Mouse (Mus musculus): ENCODE measurements around the gene Acads. TPM values are rescaled to one million over a fixed set of nuclear protein-coding genes. Genes with fewer than 3 reads are reported as not detected.

The Acads gene
- polyA plus RNA-seq, 1 experiment from 2014 or later: 47.8 TPM

DNA sequence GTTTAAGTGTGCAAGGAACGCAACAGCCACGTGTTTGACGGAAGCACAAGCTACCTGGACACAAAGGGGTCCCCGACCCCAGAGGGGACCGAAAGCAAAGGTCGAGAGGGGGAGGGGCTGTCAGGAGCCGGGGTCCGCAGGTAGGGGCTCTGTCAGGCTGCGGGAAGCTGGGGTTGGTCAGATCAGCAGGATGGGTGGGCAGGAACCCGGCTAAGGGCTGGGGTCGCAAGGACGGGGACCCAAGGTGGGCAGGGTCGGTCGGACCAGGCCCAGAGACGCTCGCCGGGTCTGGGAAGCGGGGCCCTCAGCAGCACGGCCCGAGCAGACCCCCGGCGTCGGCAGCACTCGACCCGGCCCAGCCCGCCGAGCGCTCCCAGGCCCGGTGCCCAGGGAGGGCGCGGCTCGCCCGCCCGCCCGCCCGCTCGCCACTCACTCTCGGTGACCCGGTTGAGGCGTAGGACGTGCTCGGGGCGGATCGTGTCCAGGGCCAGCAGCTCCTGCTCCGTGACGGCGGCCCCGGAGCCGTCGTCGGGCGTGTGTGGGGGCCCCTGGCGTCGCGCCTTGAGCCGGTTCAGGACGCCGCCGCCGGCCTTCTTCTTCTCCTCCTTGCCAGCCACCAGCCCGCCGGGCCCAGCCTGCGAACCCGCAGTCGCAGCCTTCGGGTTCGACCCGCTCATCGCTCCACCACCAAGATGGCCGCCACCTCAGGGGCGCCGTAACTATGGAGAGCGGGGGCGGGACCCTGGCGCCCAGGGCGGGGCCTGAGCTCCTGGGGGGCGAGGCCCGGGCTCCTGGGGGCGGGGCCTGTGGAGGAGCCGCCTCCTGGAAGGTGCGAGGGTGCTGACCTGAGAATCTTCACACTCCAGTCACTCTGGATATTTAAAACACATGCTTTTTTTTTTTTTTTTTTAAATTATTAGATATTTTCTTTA is 15.4 kb upstream of the Acads start, which contains the start of gene Unc119b:
Gene Unc119b (minus strand): TSS at position 742 of the 932 bp plus-strand sequence.
- WGBS: under 1% methylated on average over 65 of the region's 81 CpGs
- Histone ChIP-seq H3K27me3 (no peaks in the 10 kb centered on the region), H3K9me3 (replicated peaks) (no peaks in the 10 kb centered on the region), H3K9ac (peak within 1 kb of the TSS; percentile 69), H3K4me2 (replicated peaks) (peak within 1 kb of the TSS; percentile 86), H3K27ac (replicated peaks) (no peak within 1 kb of the TSS), H3K4me1 (peaks cover 17% of the 10 kb centered on the region), H3K4me3 (replicated peaks) (peak within 1 kb of the TSS; percentile 78), H3K36me3 (peaks cover 8% of the 10 kb centered on the region)
- ATAC-seq (ENCODE audit: insufficient number of reproducible peaks, low FRiP score, low TSS enrichment, low read depth): peak; percentile 91

DNA sequence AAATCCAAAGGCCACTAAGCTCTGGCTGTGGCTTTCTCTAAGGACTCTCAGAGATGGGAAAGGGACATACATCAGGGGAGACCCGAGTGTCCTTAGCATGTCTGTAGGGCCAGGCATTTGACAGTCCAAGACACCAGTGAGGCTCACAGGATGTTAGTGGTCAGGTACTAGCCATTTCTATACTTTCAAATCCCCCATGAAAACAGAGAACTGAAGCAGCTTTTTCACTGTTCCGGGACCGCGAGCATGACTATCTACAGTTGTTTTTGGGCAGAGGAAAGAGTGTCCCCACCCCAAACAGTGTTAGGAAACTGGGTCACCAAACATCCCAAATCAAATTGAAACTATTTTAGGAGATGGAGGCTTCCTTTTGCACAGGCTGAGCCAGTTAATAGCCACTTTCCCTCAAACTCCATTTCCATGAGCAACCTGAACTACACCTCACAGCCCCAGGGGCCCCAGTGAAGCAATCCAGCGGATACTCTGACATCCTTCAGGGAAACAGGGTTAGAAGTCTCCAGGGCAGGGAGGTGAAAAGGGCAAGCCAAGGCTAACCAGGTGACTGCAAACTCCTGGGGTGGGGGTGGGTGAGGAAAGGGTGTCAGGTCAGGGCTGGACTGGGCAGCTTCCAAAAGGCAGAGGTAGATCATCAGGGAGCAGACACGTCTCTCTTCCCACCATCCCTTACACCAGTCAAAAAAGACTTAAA is 14.4 kb upstream of the Acads start:
- Histone ChIP-seq H3K4me1 (peaks cover 17% of the 10 kb centered on the region), H3K36me3 (peaks cover 15% of the 10 kb centered on the region), H3K27ac (replicated peaks) (no peak overlapping the region), H3K9ac (peak overlapping the region; percentile 26; the same call in 1 of the 2 replicates), H3K4me3 (replicated peaks) (peak overlapping the region; percentile 78), H3K27me3 (no peaks in the 10 kb centered on the region), H3K4me2 (replicated peaks) (peak overlapping the region; percentile 86), H3K9me3 (replicated peaks) (no peaks in the 10 kb centered on the region)
- 43% methylated on average over 6 of the region's 6 CpGs for WGBS
- ATAC-seq (ENCODE audit: insufficient number of reproducible peaks, low FRiP score, low TSS enrichment, low read depth): no peak

DNA sequence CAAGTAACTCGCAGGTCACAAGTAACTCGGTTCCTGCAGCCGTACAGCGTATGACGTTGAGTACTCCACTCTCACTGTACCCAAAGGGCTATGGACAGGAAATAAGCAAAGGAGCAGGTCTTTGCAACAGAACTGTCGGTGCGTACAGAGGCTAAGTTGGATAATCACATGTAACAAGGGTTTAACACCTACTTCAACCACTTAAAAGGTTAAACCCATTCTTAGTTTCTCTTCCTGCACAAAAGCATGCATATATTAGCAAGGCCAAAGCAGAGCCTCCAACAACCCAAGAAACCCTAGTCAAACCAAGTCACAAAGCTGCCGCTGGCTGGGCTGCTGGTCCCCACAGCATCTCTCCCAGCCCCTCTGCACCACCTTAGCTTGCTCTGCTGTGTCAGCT is 13.3 kb upstream of the Acads start:
- H3K4me2 ChIP-seq (replicated peaks): no peak overlapping the region
- peaks cover 26% of the 10 kb centered on the region for H3K36me3 ChIP-seq
- peaks cover 17% of the 10 kb centered on the region for H3K4me1 ChIP-seq
- H3K27ac ChIP-seq (replicated peaks): no peak overlapping the region
- no peak overlapping the region for H3K4me3 ChIP-seq (replicated peaks)
- H3K9me3 ChIP-seq (replicated peaks): no peaks in the 10 kb centered on the region
- H3K9ac ChIP-seq: no peak overlapping the region
- no peaks in the 10 kb centered on the region for H3K27me3 ChIP-seq
- ATAC-seq (ENCODE audit: insufficient number of reproducible peaks, low FRiP score, low TSS enrichment, low read depth): no peak
- WGBS: 89% methylated on average over 8 of the region's 8 CpGs

DNA sequence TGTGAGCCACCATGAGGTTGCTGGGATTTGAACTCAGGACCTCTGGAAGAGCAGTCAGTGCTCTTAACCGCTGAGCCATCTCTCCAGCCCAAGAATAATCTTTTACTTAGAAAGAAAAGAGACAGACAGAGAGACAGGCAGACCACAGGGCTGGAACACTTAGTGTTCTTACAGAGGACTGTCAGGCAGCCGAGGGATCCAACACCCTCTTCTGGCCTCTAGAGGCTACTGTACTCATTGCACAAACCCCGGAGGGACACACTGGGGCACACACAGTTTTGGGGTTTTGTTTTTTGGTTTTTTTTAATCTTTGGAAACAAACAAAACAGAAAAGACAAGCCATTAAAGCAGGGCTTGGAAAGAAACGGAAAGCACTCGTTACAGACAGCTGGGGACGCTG is 10.2 kb upstream of the Acads start:
- Histone ChIP-seq H3K9ac (no peak overlapping the region), H3K4me3 (replicated peaks) (no peak overlapping the region), H3K4me2 (replicated peaks) (no peak overlapping the region), H3K27me3 (no peaks in the 10 kb centered on the region), H3K27ac (replicated peaks) (no peak overlapping the region), H3K9me3 (replicated peaks) (no peaks in the 10 kb centered on the region), H3K4me1 (peaks cover 29% of the 10 kb centered on the region), H3K36me3 (peaks cover 51% of the 10 kb centered on the region)
- ATAC-seq (ENCODE audit: insufficient number of reproducible peaks, low FRiP score, low TSS enrichment, low read depth): no peak
- WGBS: 87% methylated on average over 6 of the region's 6 CpGs

DNA sequence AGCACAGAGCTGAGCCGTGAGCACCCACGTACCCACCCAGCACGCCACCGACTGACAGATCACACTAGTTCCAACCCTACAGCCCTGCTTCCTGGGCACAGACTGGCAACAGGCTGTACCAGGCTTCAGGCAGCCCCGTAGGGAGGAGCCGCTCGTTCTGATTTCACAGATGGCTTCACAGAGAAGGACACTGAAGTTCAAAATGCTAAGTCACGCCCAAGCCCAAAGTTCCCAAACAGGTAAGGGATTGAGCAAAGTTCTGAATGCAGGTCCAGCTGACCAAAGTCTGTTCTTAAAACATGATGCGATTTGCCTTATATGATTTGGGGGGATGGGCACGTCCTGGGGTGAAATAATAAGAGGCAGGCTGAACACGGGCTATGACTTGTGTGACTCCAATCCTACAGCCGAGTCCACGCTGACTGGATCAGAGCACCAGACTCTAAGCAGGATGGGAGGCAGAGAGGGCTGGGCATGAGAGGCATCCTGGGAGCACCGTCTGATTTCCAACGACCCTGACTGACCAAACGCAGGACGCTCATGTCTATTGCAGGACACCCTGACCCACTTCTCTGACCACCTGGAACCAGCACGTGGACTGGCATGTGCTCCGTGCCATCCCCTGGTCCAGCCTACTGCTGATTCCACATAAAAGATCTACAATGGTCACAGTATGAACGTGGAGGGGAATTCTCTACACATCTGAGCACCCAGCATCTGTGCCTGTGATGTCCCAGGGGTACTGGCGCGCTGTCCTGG is 8.5 kb upstream of the Acads start:
- no peak overlapping the region for H3K4me3 ChIP-seq (replicated peaks)
- no peak overlapping the region for H3K27ac ChIP-seq (replicated peaks)
- 91% methylated on average over 22 of the region's 22 CpGs for WGBS
- no peaks in the 10 kb centered on the region for H3K9me3 ChIP-seq (replicated peaks)
- peaks cover 14% of the 10 kb centered on the region for H3K4me1 ChIP-seq
- H3K36me3 ChIP-seq: peaks cover 62% of the 10 kb centered on the region
- no peaks in the 10 kb centered on the region for H3K27me3 ChIP-seq
- no peak overlapping the region for H3K4me2 ChIP-seq (replicated peaks)
- no peak overlapping the region for H3K9ac ChIP-seq
- no peak for ATAC-seq (ENCODE audit: insufficient number of reproducible peaks, low FRiP score, low TSS enrichment, low read depth)

DNA sequence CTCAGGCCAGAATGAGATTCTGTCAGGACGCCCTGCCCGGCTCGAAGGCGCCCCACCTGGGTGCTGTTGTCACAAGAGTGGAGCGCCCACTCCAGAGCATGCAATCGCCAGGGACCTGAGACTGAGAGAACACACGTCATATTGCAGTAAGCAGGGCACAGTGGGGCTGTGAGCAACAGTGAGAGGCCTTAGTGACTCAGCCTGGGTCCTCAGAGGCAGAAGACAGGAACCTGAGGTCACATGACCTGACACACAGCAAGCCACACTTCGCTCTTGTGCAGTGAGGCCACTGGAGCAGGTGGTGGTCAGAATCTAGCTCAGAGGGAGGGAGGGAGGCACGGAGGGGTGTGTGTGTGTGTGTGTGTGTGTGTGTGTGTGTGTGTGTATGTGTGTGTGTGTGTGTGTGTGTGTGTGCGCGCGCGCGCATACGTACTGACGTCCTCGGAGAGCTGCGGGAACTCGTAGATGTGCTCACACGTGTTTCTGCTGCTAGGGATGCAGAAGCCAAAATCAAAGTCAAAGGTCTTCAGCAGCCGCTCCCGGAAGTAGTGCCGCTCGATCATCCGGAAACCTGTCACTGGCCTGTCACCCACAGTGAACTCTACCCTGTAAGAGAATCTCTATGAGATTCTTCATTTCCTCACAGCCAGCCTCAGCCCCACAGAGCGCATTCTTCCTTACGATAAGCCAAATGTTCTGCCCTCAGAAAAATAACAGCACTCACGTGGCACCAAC is 7.6 kb upstream of the Acads start:
- Histone ChIP-seq H3K27me3 (no peaks in the 10 kb centered on the region), H3K4me3 (replicated peaks) (no peak overlapping the region), H3K9me3 (replicated peaks) (no peaks in the 10 kb centered on the region), H3K4me2 (replicated peaks) (no peak overlapping the region), H3K4me1 (peaks cover 12% of the 10 kb centered on the region), H3K36me3 (peaks cover 62% of the 10 kb centered on the region), H3K27ac (replicated peaks) (no peak overlapping the region), H3K9ac (no peak overlapping the region)
- WGBS: 90% methylated on average over 28 of the region's 28 CpGs
- ATAC-seq (ENCODE audit: insufficient number of reproducible peaks, low FRiP score, low TSS enrichment, low read depth): no peak

DNA sequence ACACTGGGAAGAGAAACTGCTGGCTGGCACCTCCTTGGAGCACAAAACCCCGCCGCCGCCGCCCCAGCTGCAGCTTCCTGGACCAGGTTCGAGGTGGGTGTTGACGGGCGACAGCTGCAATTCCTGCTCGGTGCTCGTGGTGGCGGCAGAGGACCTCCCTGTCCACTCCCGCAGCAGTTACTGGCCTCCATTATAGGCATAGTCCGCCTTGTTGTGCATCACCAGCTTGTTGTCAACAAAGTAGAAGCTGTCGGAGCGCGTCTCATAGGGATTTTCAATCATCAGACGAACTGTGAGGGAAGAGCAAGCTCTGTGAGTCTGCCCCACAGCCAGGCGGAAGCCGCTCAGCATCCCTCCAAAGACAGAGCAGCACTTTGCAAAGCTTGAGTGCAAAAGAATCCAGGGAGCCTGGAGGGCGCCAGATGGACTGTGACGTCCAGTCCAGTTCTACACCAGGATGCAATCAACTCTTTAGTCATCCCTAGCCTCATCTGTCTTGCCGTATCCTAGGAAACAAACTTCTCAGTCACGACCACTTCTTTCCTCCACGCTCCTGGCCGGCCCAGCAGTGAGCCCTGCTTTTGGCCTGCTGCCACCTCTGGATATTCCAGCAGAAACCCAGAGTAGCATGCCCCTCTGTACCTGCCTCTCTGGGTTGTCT is 6.2 kb upstream of the Acads start:
- ATAC-seq (ENCODE audit: insufficient number of reproducible peaks, low FRiP score, low TSS enrichment, low read depth): peak; percentile 78; the same call in 1 of the 2 replicates
- 16% methylated on average over 24 of the region's 24 CpGs for WGBS
- Histone ChIP-seq H3K9ac (no peak overlapping the region), H3K4me2 (replicated peaks) (no peak overlapping the region; the same call in 1 of the 2 replicates), H3K27ac (replicated peaks) (0 out of 2 replicates have a peak overlapping the region, but pooled peaks have one; percentile 29), H3K4me3 (replicated peaks) (no peak overlapping the region), H3K27me3 (no peaks in the 10 kb centered on the region), H3K36me3 (peaks cover 62% of the 10 kb centered on the region), H3K4me1 (peaks cover 12% of the 10 kb centered on the region), H3K9me3 (replicated peaks) (no peaks in the 10 kb centered on the region)

DNA sequence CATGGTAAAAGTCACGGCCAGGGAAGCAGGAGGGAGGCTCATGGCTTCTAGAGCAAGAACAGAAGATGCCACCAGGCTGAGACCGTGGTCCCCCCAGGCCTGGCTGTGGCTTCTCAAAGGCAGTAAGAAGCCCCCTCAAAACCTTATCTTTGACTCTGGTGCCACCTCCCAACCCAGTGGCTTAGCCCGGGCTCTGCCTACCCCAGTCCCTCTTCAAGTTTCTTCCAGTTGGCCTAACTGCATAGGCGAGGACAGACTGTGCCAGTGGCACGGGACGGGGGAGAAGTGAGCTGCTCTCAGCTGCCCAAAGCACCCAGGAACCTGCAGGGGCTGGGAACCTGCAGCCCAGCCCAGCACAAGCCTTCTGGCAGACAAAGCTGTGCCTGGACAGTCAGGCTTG is 5.5 kb upstream of the Acads start:
- H3K27ac ChIP-seq (replicated peaks): no peak overlapping the region
- no peak for ATAC-seq (ENCODE audit: insufficient number of reproducible peaks, low FRiP score, low TSS enrichment, low read depth)
- peaks cover 12% of the 10 kb centered on the region for H3K4me1 ChIP-seq
- no peak overlapping the region for H3K9ac ChIP-seq
- H3K4me2 ChIP-seq (replicated peaks): no peak overlapping the region
- no peaks in the 10 kb centered on the region for H3K9me3 ChIP-seq (replicated peaks)
- H3K4me3 ChIP-seq (replicated peaks): no peak overlapping the region
- H3K27me3 ChIP-seq: no peaks in the 10 kb centered on the region
- 94% methylated on average over 6 of the region's 6 CpGs for WGBS
- H3K36me3 ChIP-seq: peaks cover 56% of the 10 kb centered on the region

DNA sequence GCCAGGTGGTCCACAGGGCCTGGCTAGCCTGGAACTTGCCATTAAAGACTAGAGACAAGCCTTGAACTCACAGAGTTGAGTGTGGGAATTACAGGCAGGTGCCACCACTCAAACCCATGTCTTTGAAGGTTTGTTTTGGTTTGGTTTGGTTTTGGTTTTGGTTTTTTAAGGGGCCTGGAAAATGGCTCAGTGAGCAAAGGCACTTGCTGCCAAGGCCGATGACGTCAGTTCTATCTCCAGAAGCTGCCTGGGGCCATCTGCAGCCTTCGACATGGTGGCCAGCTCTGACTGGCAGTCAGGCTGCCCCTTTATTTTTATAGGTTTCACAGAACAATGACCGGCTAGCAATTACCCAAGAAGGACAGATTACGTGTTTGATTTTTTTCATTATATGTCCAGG is 1.8 kb upstream of the Acads start:
- H3K9ac ChIP-seq: no peak overlapping the region

DNA sequence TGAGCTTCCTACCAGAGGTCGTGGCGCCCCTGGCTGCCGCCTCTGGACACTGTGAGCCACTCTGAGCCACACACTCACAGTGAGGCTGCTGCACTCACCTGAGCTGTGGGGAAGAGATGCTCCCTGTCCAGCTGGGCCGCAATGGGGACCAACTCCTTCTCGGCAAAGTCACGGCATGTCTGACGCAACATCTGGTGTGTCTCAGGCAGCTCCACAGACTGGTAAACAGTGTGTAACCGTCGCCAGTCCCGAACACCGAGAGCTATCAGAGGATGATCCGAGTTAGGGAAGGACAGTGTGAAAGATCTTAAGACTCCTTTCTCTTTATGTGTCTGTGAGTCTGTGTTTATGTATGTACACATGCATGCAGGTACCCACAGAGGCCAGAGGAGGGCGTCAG is 1.7 kb downstream of the Acads start:
- Histone ChIP-seq H3K36me3 (peaks cover 26% of the 10 kb centered on the region), H3K9ac (no peak overlapping the region), H3K9me3 (replicated peaks) (no peaks in the 10 kb centered on the region), H3K27me3 (no peaks in the 10 kb centered on the region), H3K27ac (replicated peaks) (no peak overlapping the region), H3K4me2 (replicated peaks) (no peak overlapping the region), H3K4me1 (no peaks in the 10 kb centered on the region), H3K4me3 (replicated peaks) (no peak overlapping the region)
- ATAC-seq (ENCODE audit: insufficient number of reproducible peaks, low FRiP score, low TSS enrichment, low read depth): no peak
- 94% methylated on average over 13 of the region's 13 CpGs for WGBS

More for the DNA sequence above, 1.8 kb upstream of the Acads start:
- Histone ChIP-seq H3K36me3 (peaks cover 37% of the 10 kb centered on the region), H3K4me1 (peaks cover 12% of the 10 kb centered on the region), H3K4me3 (replicated peaks) (no peak overlapping the region), H3K9me3 (replicated peaks) (no peaks in the 10 kb centered on the region), H3K4me2 (replicated peaks) (no peak overlapping the region), H3K27me3 (no peaks in the 10 kb centered on the region), H3K27ac (replicated peaks) (no peak overlapping the region)
- WGBS: 61% methylated on average over 5 of the region's 5 CpGs
- ATAC-seq (ENCODE audit: insufficient number of reproducible peaks, low FRiP score, low TSS enrichment, low read depth): no peak
